Mouse (Mus musculus): ENCODE results near the gene Tomm20.

GRCm38 (mm10) chr8:126907374-126907773 lies 38.3 kb downstream of the Tomm20 start:
- TF ChIP-seq USF1 (IDR thresholded peaks at IDR 0.05; ENCODE audit: low read depth) (no peak), E2F4 (IDR thresholded peaks at IDR 0.05; ENCODE audit: insufficient read depth) (no peak), POLR2A (IDR thresholded peaks at IDR 0.05; ENCODE audit: insufficient read length, low read depth) (no peak), TCF12 (IDR thresholded peaks at IDR 0.05; ENCODE audit: insufficient read depth, poor library complexity, severe bottlenecking) (no peak), MYOD1 (IDR thresholded peaks at IDR 0.05; ENCODE audit: control insufficient read depth in 1 of 3, insufficient read length in 2 of 3, low read depth in 2 of 3) (no peak)

Data from myocyte (in vitro differentiated cells).